In genomic region chr5:66968925-66969711, GRCm38 (mm10) we compare ENCODE assay signal across 10 mouse cellular contexts.
A peak's percentile ranks its signal among the peaks of the same experiment; 100 is the strongest.
DNase-seq lines count a peak whose midpoint lies in the region; ATAC-seq lines count a peak whose summit lies in the region.
"Had no signal": no experiment of that assay in that cellular context is flagged by ENCODE, and none has a peak within 500 bp of the region (broad histone marks: within the 10 kb centered on the region; RNA-seq: fewer than 3 reads in every experiment).

No protein-coding gene starts in this region.

- WGBS in heart, embryonic 15.5 days, result 41% methylated on average over 19 of the region's 19 CpGs
- WGBS in embryonic facial prominence, embryonic 10.5 days, result 38% methylated on average over 19 of the region's 19 CpGs
- 48% methylated on average over 19 of the region's 19 CpGs for WGBS in hindbrain, embryonic 12.5 days
- 57% methylated on average over 19 of the region's 19 CpGs for WGBS in midbrain, embryonic 14.5 days

- H3K4me3 ChIP-seq in heart, embryonic 15.5 days, result peak overlapping the region; percentile 32; the same call in 1 of the 2 replicates
- H3K4me3 ChIP-seq in embryonic facial prominence, embryonic 10.5 days, result peak overlapping the region; percentile 54
- peak overlapping the region; percentile 21 for H3K4me3 ChIP-seq in hindbrain, embryonic 12.5 days
- peak overlapping the region; percentile 25 for H3K4me3 ChIP-seq in midbrain, embryonic 14.5 days (replicated peaks; ENCODE audit: low read depth, low read length)
- H3K4me3 ChIP-seq: myocyte had no signal

- DNase-seq in heart, postnatal 25 days (ENCODE audit: low spot score), result no peak
- DNase-seq in embryonic facial prominence, embryonic 10.5 days (ENCODE audit: low spot score), result peak; percentile 42
- peak; percentile 30 for DNase-seq in midbrain, embryonic 14.5 days
- no peak for DNase-seq in right cerebral cortex, postnatal 14 days
- DNase-seq in adrenal gland, postnatal 36 days, result no peak
- DNase-seq: thymus, adult 18-20 months had no signal

- no peaks in the 10 kb centered on the region for H3K9me3 ChIP-seq in heart, embryonic 15.5 days (replicated peaks)
- H3K9me3 ChIP-seq in embryonic facial prominence, embryonic 10.5 days, result no peaks in the 10 kb centered on the region
- no peaks in the 10 kb centered on the region for H3K9me3 ChIP-seq in hindbrain, embryonic 12.5 days (replicated peaks)
- H3K9me3 ChIP-seq in midbrain, embryonic 14.5 days (ENCODE audit: control insufficient read depth, low read length), result no peaks in the 10 kb centered on the region

- no peak for ATAC-seq in heart, embryonic 15.5 days (replicated peaks; ENCODE audit: insufficient number of reproducible peaks, insufficient read depth, low FRiP score, low read depth)
- 0 out of 2 replicates have a peak, but pooled peaks have one; percentile 6 for ATAC-seq in hindbrain, embryonic 12.5 days (ENCODE audit: low FRiP score)
- no peak for ATAC-seq in midbrain, embryonic 14.5 days (ENCODE audit: low FRiP score, low TSS enrichment)
- ATAC-seq in erythroid progenitor cell, adult 5-6 weeks (replicated peaks; ENCODE audit: low FRiP score, poor library complexity, severe bottlenecking), result no peak

- H3K27me3 ChIP-seq in heart, embryonic 15.5 days, result no peaks in the 10 kb centered on the region
- H3K27me3 ChIP-seq in embryonic facial prominence, embryonic 10.5 days (replicated peaks; ENCODE audit: low read depth, poor library complexity, severe bottlenecking), result no peaks in the 10 kb centered on the region
- no peaks in the 10 kb centered on the region for H3K27me3 ChIP-seq in hindbrain, embryonic 12.5 days
- no peaks in the 10 kb centered on the region for H3K27me3 ChIP-seq in midbrain, embryonic 14.5 days (ENCODE audit: control insufficient read depth, insufficient read depth, low read length)

- H3K4me1 ChIP-seq in heart, embryonic 15.5 days (replicated peaks), result peaks cover 16% of the 10 kb centered on the region
- H3K4me1 ChIP-seq in embryonic facial prominence, embryonic 10.5 days, result peaks cover 63% of the 10 kb centered on the region
- peaks cover 39% of the 10 kb centered on the region for H3K4me1 ChIP-seq in hindbrain, embryonic 12.5 days
- H3K4me1 ChIP-seq in midbrain, embryonic 14.5 days (ENCODE audit: control insufficient read depth, insufficient read depth, low read length), result peaks cover 26% of the 10 kb centered on the region

- no peaks in the 10 kb centered on the region for H3K36me3 ChIP-seq in heart, embryonic 15.5 days
- H3K36me3 ChIP-seq in embryonic facial prominence, embryonic 10.5 days (replicated peaks), result peaks cover 16% of the 10 kb centered on the region
- H3K36me3 ChIP-seq in hindbrain, embryonic 12.5 days, result no peaks in the 10 kb centered on the region
- no peaks in the 10 kb centered on the region for H3K36me3 ChIP-seq in midbrain, embryonic 14.5 days (ENCODE audit: control insufficient read depth, insufficient read depth, low read length)

- H3K9ac ChIP-seq in heart, embryonic 15.5 days, result no peak overlapping the region
- 0 out of 2 replicates have a peak overlapping the region, but pooled peaks have one; percentile 15 for H3K9ac ChIP-seq in hindbrain, embryonic 12.5 days
- H3K9ac ChIP-seq in midbrain, embryonic 14.5 days (replicated peaks; ENCODE audit: low read length), result peak overlapping the region; percentile 34; the same call in 1 of the 2 replicates

- intact Hi-C loops in heart, postnatal 25 days (cut with DNase I), result no loop called here

- H3K27ac ChIP-seq in heart, embryonic 15.5 days, result no peak overlapping the region
- peak overlapping the region; percentile 89 for H3K27ac ChIP-seq in embryonic facial prominence, embryonic 10.5 days (replicated peaks)
- peak overlapping the region; percentile 82 for H3K27ac ChIP-seq in hindbrain, embryonic 12.5 days
- H3K27ac ChIP-seq in midbrain, embryonic 14.5 days (replicated peaks; ENCODE audit: low read depth, low read length), result peak overlapping the region; percentile 73

- peak overlapping the region; percentile 63 for H3K4me2 ChIP-seq in heart, embryonic 15.5 days
- H3K4me2 ChIP-seq in hindbrain, embryonic 12.5 days (replicated peaks), result peak overlapping the region; percentile 50
- peak overlapping the region; percentile 59 for H3K4me2 ChIP-seq in midbrain, embryonic 14.5 days (ENCODE audit: low read length)

Comparison
In these comparisons a context has a peak if more than half of its experiments do, and no peak if none do; other contexts are left out.
1. DNase-seq: peak in embryonic facial prominence, embryonic 10.5 days (single experiment) and midbrain, embryonic 14.5 days (single experiment); none in heart, postnatal 25 days (single experiment), right cerebral cortex, postnatal 14 days (single experiment) and adrenal gland, postnatal 36 days (0 of 2).
2. Peak in every context shown above with its lines, with median percentiles within 50 percentile points of each other: H3K4me2 ChIP-seq and H3K4me3 ChIP-seq.